Mouse (Mus musculus) left cerebral cortex, postnatal 4 days (tissue): Measurements from ENCODE around the gene Dnaja4. TPM values are rescaled to one million over a fixed set of nuclear protein-coding genes. Genes with fewer than 3 reads are reported as not detected.

Experiments used
- DNase-seq: peaks from one replicate; pipeline ENCODE4 v3.0.0-alpha.2; 2022
- intact Hi-C: fragments of 180-260 bp; cut with DNase I; formaldehyde crosslinking; loops from one replicate; pipeline ENCODE4 v1.15.1; 2025
- total RNA-seq, 2 experiments: library from RNA; stranded (reverse); gene quantifications; 2 replicates each; pipeline ENCODE4 v1.2.3; 2021

Dnaja4 gene
- total RNA-seq, 2 experiments from 2014 or later, result 11.8 to 13.0 TPM

GRCm38 (mm10) chr9:54699345-54700173, 886 bp downstream of the Dnaja4 start:
- peak; percentile 70 for DNase-seq
- intact Hi-C loops, result no loop called here

GRCm38 (mm10) chr9:54700174-54700475, 1.5 kb downstream of the Dnaja4 start:
- no peak for DNase-seq
- intact Hi-C loops, result no loop called here

DNA sequence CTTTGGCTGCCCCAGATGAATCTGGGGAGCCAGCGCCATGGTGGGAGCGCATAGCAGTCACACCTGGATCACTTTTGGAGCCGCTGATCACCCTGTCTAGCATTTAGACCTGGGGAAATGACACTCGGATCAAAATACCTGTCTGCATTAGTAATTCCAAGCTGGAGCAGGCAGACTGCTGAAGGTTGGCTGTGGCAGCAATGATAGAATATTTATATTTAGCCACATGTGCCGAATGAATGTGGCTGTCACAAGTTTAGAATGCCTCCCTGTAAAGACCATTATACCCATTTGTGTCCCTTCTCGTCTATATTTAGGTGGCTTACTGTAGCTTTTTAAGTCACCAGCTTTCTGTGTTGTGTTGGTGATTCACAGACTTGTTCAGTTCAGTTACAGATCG, 2.1 kb downstream of the Dnaja4 start:
- intact Hi-C loops, result no loop called here

DNA sequence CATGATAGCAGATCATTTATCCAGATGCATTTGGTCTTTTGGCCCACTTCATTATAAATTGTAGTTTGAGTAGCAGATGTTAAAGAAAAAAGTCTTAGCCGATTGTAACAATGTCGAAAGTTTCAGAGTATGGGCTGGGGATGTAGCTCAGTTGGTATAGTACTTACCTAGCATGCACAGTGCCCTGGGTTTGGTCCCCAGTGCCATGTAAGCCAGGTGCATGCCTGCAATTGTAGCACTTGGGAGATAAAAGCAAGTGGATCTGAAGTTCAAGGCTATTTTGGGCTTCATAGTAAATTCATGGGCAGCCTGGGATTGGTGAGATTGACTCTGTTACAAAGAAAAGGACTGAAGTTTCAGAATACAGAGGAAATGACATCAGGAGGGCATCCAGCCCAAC, 3.9 kb downstream of the Dnaja4 start:
- no peak for DNase-seq
- intact Hi-C loops, result no loop called here

More for the DNA sequence above, 2.1 kb downstream of the Dnaja4 start:
- DNase-seq, result no peak

GRCm38 (mm10) chr9:54704361-54704760, 5.7 kb downstream of the Dnaja4 start:
- no peak for DNase-seq
- intact Hi-C loops, result no loop called here

DNA sequence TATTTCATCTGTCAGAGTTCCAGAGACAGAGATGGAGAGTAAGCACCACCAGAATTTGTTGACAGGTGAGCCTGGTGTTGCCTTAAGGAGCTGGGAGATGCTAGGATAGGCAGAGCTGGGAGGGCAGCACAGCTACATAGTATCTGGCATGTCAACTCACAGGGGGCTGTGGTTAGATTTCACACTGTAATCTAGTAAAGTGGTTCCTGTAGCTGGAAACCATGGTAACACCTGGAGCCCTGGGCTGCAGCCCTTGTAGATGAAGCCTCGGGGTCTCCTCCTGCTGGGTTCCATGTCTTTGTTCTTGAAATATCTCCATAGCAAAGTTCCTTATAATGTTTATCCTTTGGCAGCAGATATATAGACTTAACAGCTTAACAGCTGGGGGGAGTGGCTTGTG, 6.9 kb downstream of the Dnaja4 start:
- no peak for DNase-seq
- intact Hi-C loops, result no loop called here

- peak; percentile 27 for DNase-seq
- intact Hi-C loops, result no loop called here
Measured at GRCm38 (mm10) chr9:54707288-54707999, 8.8 kb downstream of the Dnaja4 start.

DNA sequence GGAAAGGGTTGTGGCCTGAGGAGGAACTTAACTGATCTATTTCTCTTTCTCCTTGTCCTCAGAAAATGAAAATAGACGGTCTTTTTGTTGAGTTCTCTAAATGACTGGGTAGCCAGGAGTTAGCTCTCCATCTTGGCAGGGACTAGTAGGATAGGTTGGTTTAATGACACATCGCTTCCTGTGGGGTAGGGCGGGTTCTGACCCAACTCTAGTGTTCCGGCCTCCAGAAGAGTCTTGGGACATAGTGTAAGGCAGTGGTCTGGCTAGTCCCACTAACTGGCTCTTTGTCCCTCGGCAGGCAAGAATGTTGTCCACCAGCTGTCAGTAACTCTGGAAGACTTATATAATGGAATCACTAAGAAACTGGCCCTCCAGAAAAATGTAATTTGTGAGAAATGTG, 9.4 kb downstream of the Dnaja4 start:
- intact Hi-C loops, result no loop called here
- DNase-seq, result no peak

DNA sequence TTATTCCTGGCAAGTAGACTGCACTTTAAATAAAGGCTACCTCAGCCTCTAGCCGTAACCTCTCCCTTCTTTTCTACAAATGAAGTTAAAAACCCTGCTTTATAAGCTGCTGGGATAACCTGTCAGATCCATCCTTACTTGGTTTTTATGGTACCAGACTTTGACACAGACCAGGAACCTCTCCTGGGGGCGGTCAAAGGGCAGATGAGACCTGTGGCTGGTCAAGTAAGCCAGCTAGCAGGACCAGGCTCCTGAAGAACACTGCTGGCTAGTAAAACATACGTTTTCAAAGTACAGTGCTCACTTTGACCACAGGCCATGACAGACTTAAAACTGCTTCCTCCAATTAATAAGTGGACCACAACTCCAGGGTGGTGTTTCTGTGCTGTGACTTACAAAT, 17.1 kb downstream of the Dnaja4 start:
- intact Hi-C loops, result no loop called here
- DNase-seq, result no peak

- intact Hi-C loops, result no loop called here
- DNase-seq, result no peak
Measured at GRCm38 (mm10) chr9:54717527-54717926, 18.9 kb downstream of the Dnaja4 start.

GRCm38 (mm10) chr9:54722156-54722555, 23.5 kb downstream of the Dnaja4 start:
- DNase-seq, result no peak
- intact Hi-C loops, result no loop called here

- DNase-seq, result no peak
- intact Hi-C loops, result no loop called here
Measured at GRCm38 (mm10) chr9:54722596-54722995, 23.9 kb downstream of the Dnaja4 start.

DNA sequence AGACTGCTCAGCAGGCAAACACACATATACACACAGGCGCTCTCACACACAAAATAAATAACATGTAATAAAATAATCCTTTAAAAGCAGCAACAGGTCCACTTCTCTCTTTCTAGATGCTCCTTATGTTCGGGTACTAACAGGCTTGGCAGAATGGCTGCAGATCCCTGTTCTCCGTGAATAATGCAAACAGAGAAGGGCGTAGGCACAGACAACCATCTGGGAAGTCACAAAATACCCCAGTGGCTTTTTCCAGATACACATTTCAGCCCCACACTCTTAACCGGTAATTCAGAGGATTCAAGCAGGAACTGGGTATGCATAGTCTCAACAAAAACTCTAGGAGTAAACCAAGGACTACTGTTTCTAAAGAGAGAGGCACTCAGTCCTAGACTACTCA, 27.6 kb downstream of the Dnaja4 start:
- intact Hi-C loops, result no loop called here

GRCm38 (mm10) chr9:54732122-54732521, 33.4 kb downstream of the Dnaja4 start:
- DNase-seq, result no peak
- intact Hi-C loops, result loop anchor here (10.0 kb wide), 2 partner anchors 163 to 373 kb away; no protein-coding TSS in a partner anchor

More for the DNA sequence above, 27.6 kb downstream of the Dnaja4 start:
- no peak for DNase-seq

- intact Hi-C loops, result loop anchor here (10.0 kb wide), 2 partner anchors 161 to 371 kb away; no protein-coding TSS in a partner anchor
Measured at GRCm38 (mm10) chr9:54733921-54734638, 35.4 kb downstream of the Dnaja4 start, which contains the start of gene Wdr61. Wdr61 (minus strand) TSS chr9:54734519.

GRCm38 (mm10) chr9:54734639-54735252, 36.1 kb downstream of the Dnaja4 start:
- DNase-seq, result no peak
- intact Hi-C loops, result loop anchor here (10.0 kb wide), 2 partner anchors 160 to 370 kb away; no protein-coding TSS in a partner anchor

More at GRCm38 (mm10) chr9:54733921-54734638, 35.4 kb downstream of the Dnaja4 start, which contains the start of gene Wdr61:
- DNase-seq, result peak; percentile 99

DNA sequence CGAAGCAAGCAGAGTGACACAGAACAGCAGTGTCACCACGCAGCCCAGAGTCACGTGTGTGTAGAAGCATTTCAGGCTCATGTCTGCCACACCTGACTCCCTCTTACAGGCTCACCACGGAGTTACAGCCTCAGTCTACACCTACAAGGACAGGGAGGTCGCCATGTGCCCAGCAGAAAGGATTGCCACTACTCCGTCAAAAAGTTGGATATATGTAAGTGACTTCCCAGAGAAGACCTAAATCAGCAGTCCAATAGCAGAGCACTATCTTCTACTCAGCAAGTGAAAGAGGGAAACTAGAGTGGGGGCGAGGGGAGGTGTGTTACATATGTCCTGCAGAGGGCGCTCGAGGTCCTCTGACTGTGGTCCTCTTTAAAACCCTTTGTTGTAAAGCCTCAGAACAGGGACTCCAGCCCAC, 37.6 kb downstream of the Dnaja4 start:
- DNase-seq, result peak; percentile 62
- intact Hi-C loops, result loop anchor here (2.0 to 10.0 kb wide), 3 partner anchors 85 to 369 kb away; no protein-coding TSS in a partner anchor

DNA sequence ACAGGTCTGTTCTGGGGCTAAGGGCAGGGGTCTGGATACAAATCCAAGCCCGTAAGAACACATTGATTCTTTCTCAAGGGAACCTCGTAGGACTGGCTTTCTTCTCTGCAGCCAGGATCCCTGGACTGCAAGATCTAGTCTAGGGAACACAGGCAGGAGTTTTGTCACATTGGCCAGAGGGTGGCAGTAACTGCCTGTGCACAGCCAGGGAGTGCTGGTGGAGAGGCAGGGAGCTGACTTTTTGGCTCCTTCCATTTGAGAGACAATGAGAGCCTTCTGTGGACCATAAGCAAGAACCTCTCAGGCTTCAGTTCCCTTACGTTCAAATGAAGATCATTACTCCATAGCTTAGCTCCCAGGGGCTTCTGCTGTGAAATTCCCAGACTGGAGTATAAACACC, 39.7 kb downstream of the Dnaja4 start:
- intact Hi-C loops, result loop anchor here (10.0 kb wide), 2 partner anchors 156 to 366 kb away; no protein-coding TSS in a partner anchor
- DNase-seq, result peak; percentile 70

- intact Hi-C loops, result no loop called here
- DNase-seq, result no peak
Measured at GRCm38 (mm10) chr9:54743891-54744290, 45.2 kb downstream of the Dnaja4 start.

GRCm38 (mm10) chr9:54745740-54746370, 47.2 kb downstream of the Dnaja4 start:
- DNase-seq, result no peak
- intact Hi-C loops, result no loop called here
